Mouse (Mus musculus) cerebellum, adult 2 months (tissue): Measurements from ENCODE around the gene Acot4.

Source experiments
- CTCF ChIP-seq: fragments of 200-500 bp; IDR thresholded peaks from 2 replicates; pipeline ENCODE4 v1.5.1; 2011; ENCODE audit warnings: low read depth, mild to moderate bottlenecking, control low read depth, low read length, moderate library complexity, borderline replicate concordance; ENCODE audit not compliant: insufficient read depth
- POLR2A ChIP-seq: fragments of 200-500 bp; IDR thresholded peaks from 2 replicates; pipeline ENCODE4 v1.6.1; 2011; ENCODE audit warnings: low read length, control low read depth, borderline replicate concordance; ENCODE audit not compliant: insufficient read depth

DNA sequence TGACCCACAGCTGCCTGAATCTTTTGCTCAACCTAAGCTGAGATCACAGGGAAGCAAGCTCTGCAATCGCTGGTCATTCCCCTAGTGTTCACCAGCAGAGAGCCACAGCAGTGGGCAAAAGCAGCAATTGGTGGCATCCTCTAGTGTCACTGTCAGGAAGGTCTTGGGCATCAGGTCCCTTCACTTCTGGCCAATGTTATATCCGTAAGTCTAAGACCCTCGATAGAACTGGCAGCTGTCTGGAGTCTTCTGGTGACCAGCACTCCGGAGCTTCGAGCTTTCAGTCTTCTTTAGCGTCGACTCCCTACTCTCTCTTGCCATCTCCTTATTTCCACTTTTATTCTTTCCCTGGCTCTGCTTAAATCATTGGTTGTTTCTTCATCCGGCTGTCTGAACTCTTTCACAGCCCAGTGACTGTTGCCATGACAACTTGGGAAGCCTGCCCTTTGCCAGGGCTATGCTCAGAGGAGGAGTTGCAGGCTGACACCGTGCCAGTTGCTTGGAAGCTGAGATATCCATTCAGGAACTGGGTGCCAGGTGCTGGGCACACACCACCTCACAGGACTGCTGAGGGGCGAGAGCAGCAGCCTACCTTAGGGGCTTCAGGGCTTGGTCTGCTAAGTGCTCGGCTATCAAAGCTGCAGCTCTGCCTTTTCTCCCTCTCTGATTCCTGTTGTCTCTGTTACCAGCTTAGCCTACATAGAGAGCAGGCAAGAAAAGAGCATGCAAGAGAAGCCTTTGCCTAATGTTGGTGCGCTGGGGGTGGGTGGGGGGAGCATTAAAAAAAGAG is 26.7 kb upstream of the Acot4 start:
- TF ChIP-seq CTCF, result no peak
- TF ChIP-seq POLR2A, result no peak
